Mouse (Mus musculus) MEL (cell line): Measurements from ENCODE around the gene Gm20388. TPM values are rescaled to one million over a fixed set of nuclear protein-coding genes. Genes with fewer than 3 reads are reported as not detected.

Experiments
- DNase-seq: peaks from one replicate; pipeline ENCODE4 v3.0.0; 2011; ENCODE audit warnings: low read depth, low spot score
- H3K27ac ChIP-seq: 2 replicates; pipeline ENCODE4 v1.5.1; 2012; ENCODE audit warnings: low read depth, mild to moderate bottlenecking, control low read depth, low read length, moderate library complexity; ENCODE audit not compliant: control insufficient read depth
- H3K27me3 ChIP-seq, 2 experiments: fragments of 150-350 bp in 1 of 2; sonication (generic) in 1 of 2; 2 replicates each; pipeline ENCODE4 v1.6.1; 2012; ENCODE audit warnings: low read length in 2 of 2, mild to moderate bottlenecking in 2 of 2, improper control_type of control experiment in 1 of 2, moderate library complexity in 1 of 2; ENCODE audit not compliant: insufficient read depth in 2 of 2, control insufficient read depth in 1 of 2
- H3K36me3 ChIP-seq, 2 experiments: 2 replicates each; pipeline ENCODE4 v1.6.1; 2012 to 2014; ENCODE audit warnings: low read length in 2 of 2, improper control_type of control experiment in 1 of 2, inconsistent platforms in 1 of 2, mild to moderate bottlenecking in 1 of 2; ENCODE audit not compliant: insufficient read depth in 2 of 2, control insufficient read depth in 1 of 2
- H3K4me1 ChIP-seq, 2 experiments: fragments of 150-350 bp in 1 of 2; sonication (generic) in 1 of 2; 2 replicates each; pipeline ENCODE4 v1.6.1; 2012; ENCODE audit warnings: low read length in 2 of 2, improper control_type of control experiment in 1 of 2, mild to moderate bottlenecking in 1 of 2; ENCODE audit not compliant: insufficient read depth in 2 of 2, control insufficient read depth in 1 of 2
- H3K4me3 ChIP-seq, 2 experiments: fragments of 150-350 bp in 1 of 2; sonication (generic) in 1 of 2; 2 replicates each; pipeline ENCODE4 v1.5.1; 2012; ENCODE audit warnings: low read depth in 2 of 2, low read length in 2 of 2, mild to moderate bottlenecking in 2 of 2, moderate library complexity in 2 of 2, control low read depth in 1 of 2, improper control_type of control experiment in 1 of 2; ENCODE audit not compliant: control insufficient read depth in 1 of 2, insufficient read depth in 1 of 2
- H3K79me2 ChIP-seq: 2 replicates; pipeline ENCODE4 v1.6.1; 2012; ENCODE audit warnings: mild to moderate bottlenecking, low read length, moderate library complexity; ENCODE audit not compliant: control insufficient read depth, poor library complexity, insufficient read depth
- H3K9ac ChIP-seq: 2 replicates; pipeline ENCODE4 v1.6.1; 2012; ENCODE audit warnings: low read depth, mild to moderate bottlenecking, control low read depth, low read length, moderate library complexity; ENCODE audit not compliant: control insufficient read depth, poor library complexity, severe bottlenecking
- H3K9me3 ChIP-seq: fragments of 150-350 bp; sonication (generic); replicated peaks from 2 replicates; pipeline ENCODE4 v1.6.1; 2012; ENCODE audit warnings: mild to moderate bottlenecking, low read length, improper control_type of control experiment, moderate library complexity; ENCODE audit not compliant: insufficient read depth
- BHLHE40 ChIP-seq: IDR thresholded peaks from 2 replicates; pipeline ENCODE4 v1.6.1; 2012; ENCODE audit warnings: low read depth, mild to moderate bottlenecking, inconsistent platforms, low read length, improper control_type of control experiment, borderline replicate concordance
- CHD1 ChIP-seq: IDR thresholded peaks from 2 replicates; pipeline ENCODE4 v1.6.1; 2012; ENCODE audit warnings: low read depth, mild to moderate bottlenecking, inconsistent platforms, low read length, improper control_type of control experiment
- CHD2 ChIP-seq: IDR thresholded peaks from 2 replicates; pipeline ENCODE4 v1.6.1; 2011; ENCODE audit warnings: low read length, improper control_type of control experiment
- CTCF ChIP-seq, 3 experiments: IDR thresholded peaks in 2 of 3; conservative IDR thresholded peaks in 1 of 3; 2 replicates each; pipeline ENCODE4 v1.5.1; 2011 to 2012; ENCODE audit warnings: low read length in 3 of 3, low read depth in 2 of 3, mild to moderate bottlenecking in 2 of 3, improper control_type of control experiment in 1 of 3, inconsistent platforms in 1 of 3, mixed read lengths in 1 of 3, moderate library complexity in 1 of 3; ENCODE audit not compliant: control insufficient read depth in 1 of 3, insufficient read depth in 1 of 3, poor library complexity in 1 of 3, severe bottlenecking in 1 of 3
- E2F4 ChIP-seq: IDR thresholded peaks from 2 replicates; pipeline ENCODE4 v1.6.1; 2011; ENCODE audit warnings: low read depth, low read length, improper control_type of control experiment, borderline replicate concordance
- ELF1 ChIP-seq: IDR thresholded peaks from 2 replicates; pipeline ENCODE4 v1.6.1; 2014; ENCODE audit warnings: low read depth, mild to moderate bottlenecking, inconsistent platforms, low read length, improper control_type of control experiment, moderate library complexity
- EP300 ChIP-seq, 2 experiments: IDR thresholded peaks; 2 replicates each; pipeline ENCODE4 v1.6.1; 2011; ENCODE audit warnings: improper control_type of control experiment in 2 of 2, low read length in 2 of 2, low read depth in 1 of 2, mild to moderate bottlenecking in 1 of 2
- ETS1 ChIP-seq: IDR thresholded peaks from 2 replicates; pipeline ENCODE4 v1.6.1; 2012; ENCODE audit warnings: low read depth, mild to moderate bottlenecking, inconsistent platforms, low read length, improper control_type of control experiment, moderate library complexity
- GABPA ChIP-seq: IDR thresholded peaks from 2 replicates; pipeline ENCODE4 v1.6.1; 2012; ENCODE audit warnings: low read depth, mild to moderate bottlenecking, inconsistent platforms, low read length, improper control_type of control experiment, moderate library complexity
- HCFC1 ChIP-seq: IDR thresholded peaks from 2 replicates; pipeline ENCODE4 v1.6.1; 2012; ENCODE audit warnings: low read depth, mild to moderate bottlenecking, inconsistent platforms, low read length, improper control_type of control experiment, moderate library complexity
- MAX ChIP-seq: IDR thresholded peaks from 2 replicates; pipeline ENCODE4 v1.6.1; 2011; ENCODE audit warnings: low read length, improper control_type of control experiment
- MAZ ChIP-seq: IDR thresholded peaks from 2 replicates; pipeline ENCODE4 v1.6.1; 2012; ENCODE audit warnings: low read depth, mild to moderate bottlenecking, inconsistent platforms, low read length, improper control_type of control experiment
- MEF2A ChIP-seq: IDR thresholded peaks from 2 replicates; pipeline ENCODE4 v1.6.1; 2014; ENCODE audit warnings: low read depth, mild to moderate bottlenecking, inconsistent platforms, low read length, improper control_type of control experiment; ENCODE audit not compliant: poor library complexity, insufficient replicate concordance, severe bottlenecking; ENCODE audit errors: extremely low read depth
- MXI1 ChIP-seq: IDR thresholded peaks from 2 replicates; pipeline ENCODE4 v1.6.1; 2011; ENCODE audit warnings: mild to moderate bottlenecking, low read depth, low read length, improper control_type of control experiment
- MYB ChIP-seq: IDR thresholded peaks from 2 replicates; pipeline ENCODE4 v1.6.1; 2011; ENCODE audit warnings: mild to moderate bottlenecking, low read depth, low read length, improper control_type of control experiment
- MYC ChIP-seq: IDR thresholded peaks from 2 replicates; pipeline ENCODE4 v1.6.1; 2011; ENCODE audit warnings: low read depth, mild to moderate bottlenecking, low read length, improper control_type of control experiment, moderate library complexity
- NELFE ChIP-seq: IDR thresholded peaks from 2 replicates; pipeline ENCODE4 v1.6.1; 2011; ENCODE audit warnings: low read depth, low read length, improper control_type of control experiment
- NRF1 ChIP-seq: IDR thresholded peaks from 2 replicates; pipeline ENCODE4 v1.6.1; 2014; ENCODE audit warnings: low read depth, mild to moderate bottlenecking, inconsistent platforms, low read length, improper control_type of control experiment, moderate library complexity; ENCODE audit not compliant: poor library complexity, insufficient read depth, severe bottlenecking
- POLR2A ChIP-seq, 2 experiments: IDR thresholded peaks; 2 replicates each; pipeline ENCODE4 v1.6.1; 2011 to 2012; ENCODE audit warnings: low read length in 2 of 2, mild to moderate bottlenecking in 2 of 2, control low read depth in 1 of 2, improper control_type of control experiment in 1 of 2, low read depth in 1 of 2, moderate library complexity in 1 of 2; ENCODE audit not compliant: control insufficient read depth in 1 of 2, insufficient read depth in 1 of 2, poor library complexity in 1 of 2
- POLR2AphosphoS2 ChIP-seq: IDR thresholded peaks from 2 replicates; pipeline ENCODE4 v1.6.1; 2011; ENCODE audit warnings: low read length, improper control_type of control experiment
- RAD21 ChIP-seq: IDR thresholded peaks from 2 replicates; pipeline ENCODE4 v1.6.1; 2011; ENCODE audit warnings: mild to moderate bottlenecking, low read depth, low read length, improper control_type of control experiment
- RCOR1 ChIP-seq: IDR thresholded peaks from 2 replicates; pipeline ENCODE4 v1.6.1; 2012; ENCODE audit warnings: low read depth, mild to moderate bottlenecking, inconsistent platforms, low read length, improper control_type of control experiment
- SIN3A ChIP-seq: IDR thresholded peaks from 2 replicates; pipeline ENCODE4 v1.6.1; 2012; ENCODE audit warnings: low read length, improper control_type of control experiment, inconsistent platforms
- TCF12 ChIP-seq: IDR thresholded peaks from 2 replicates; pipeline ENCODE4 v1.6.1; 2014; ENCODE audit warnings: low read depth, mild to moderate bottlenecking, inconsistent platforms, low read length, improper control_type of control experiment, moderate library complexity
- UBTF ChIP-seq: IDR thresholded peaks from 2 replicates; pipeline ENCODE4 v1.6.1; 2012; ENCODE audit warnings: low read depth, mild to moderate bottlenecking, inconsistent platforms, low read length, improper control_type of control experiment, moderate library complexity, borderline replicate concordance; ENCODE audit not compliant: insufficient read depth
- USF1 ChIP-seq: IDR thresholded peaks from 2 replicates; pipeline ENCODE4 v1.6.1; 2014; ENCODE audit warnings: low read depth, mild to moderate bottlenecking, inconsistent platforms, low read length, improper control_type of control experiment, moderate library complexity
- ZC3H11A ChIP-seq: IDR thresholded peaks from 2 replicates; pipeline ENCODE4 v1.6.1; 2012; ENCODE audit warnings: low read depth, mild to moderate bottlenecking, inconsistent platforms, low read length, improper control_type of control experiment
- ZMIZ1 ChIP-seq: IDR thresholded peaks from 2 replicates; pipeline ENCODE4 v1.6.1; 2012; ENCODE audit warnings: low read depth, mild to moderate bottlenecking, inconsistent platforms, low read length, improper control_type of control experiment, moderate library complexity
- ZNF384 ChIP-seq: IDR thresholded peaks from 2 replicates; pipeline ENCODE4 v1.6.1; 2012; ENCODE audit warnings: low read depth, mild to moderate bottlenecking, inconsistent platforms, low read length, improper control_type of control experiment
- polyA plus RNA-seq, 2 experiments: library from polyadenylated mRNA; stranded (reverse) in 1 of 2; unstranded in 1 of 2; fragments of >175 nt in 1 of 2; fragments of >200 nt in 1 of 2; gene quantifications; 2 replicates each; pipeline versions ENCODE4 v1.2.1 to v1.2.4; 2012; ENCODE audit warnings: low replicate concordance in 2 of 2, low read depth in 1 of 2; ENCODE audit not compliant: insufficient read length in 2 of 2, insufficient read depth in 1 of 2, missing spikeins in 1 of 2
- total RNA-seq: library from RNA; depleted of rRNA; stranded (reverse); fragments of 300-350 nt; gene quantifications from 2 replicates; pipeline ENCODE4 v1.2.3, GENCODE M21; 2012

The Gm20388 gene
- total and polyA plus RNA-seq, 3 experiments: 11.1 to 17.8 TPM; not detected in 1

DNA sequence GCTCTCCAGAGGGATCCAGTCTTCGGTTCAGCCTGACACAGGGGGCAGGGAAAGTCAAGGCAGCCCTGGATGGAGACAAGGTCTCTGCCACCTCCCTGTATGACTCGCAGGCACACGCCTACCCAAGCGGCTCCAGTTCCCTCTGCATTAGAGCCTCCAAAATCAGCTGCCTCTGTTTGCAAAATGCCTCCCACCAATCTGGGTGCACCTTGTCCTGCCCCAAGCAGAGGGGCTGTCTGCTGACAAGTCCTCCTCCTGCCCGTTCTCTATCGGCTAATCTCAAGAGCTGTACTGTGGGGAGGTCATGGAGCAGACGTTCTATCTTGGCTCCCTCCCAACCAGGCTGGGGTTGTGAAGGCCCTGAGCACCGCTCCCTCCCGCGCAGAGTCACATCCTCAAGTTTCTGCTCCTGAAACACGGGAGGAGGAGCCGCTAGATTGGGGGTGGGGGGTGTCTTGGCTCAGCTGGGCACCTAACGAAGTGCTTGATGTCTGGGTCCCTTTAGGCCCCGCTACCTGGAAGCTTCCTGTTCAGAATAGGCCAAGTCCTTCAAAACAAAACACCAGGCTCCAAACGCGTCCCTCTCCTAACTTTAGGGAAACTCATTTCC, 2564.4 kb downstream of the Gm20388 start (continued):
- TF ChIP-seq CHD1: no peak
- no peak for TF ChIP-seq ZMIZ1
- TF ChIP-seq EP300 (IDR thresholded peaks at IDR 0.05; ENCODE audit: low read depth in 1 of 2, low read length in 2 of 2): no peak
- no peak for TF ChIP-seq MYB

DNA sequence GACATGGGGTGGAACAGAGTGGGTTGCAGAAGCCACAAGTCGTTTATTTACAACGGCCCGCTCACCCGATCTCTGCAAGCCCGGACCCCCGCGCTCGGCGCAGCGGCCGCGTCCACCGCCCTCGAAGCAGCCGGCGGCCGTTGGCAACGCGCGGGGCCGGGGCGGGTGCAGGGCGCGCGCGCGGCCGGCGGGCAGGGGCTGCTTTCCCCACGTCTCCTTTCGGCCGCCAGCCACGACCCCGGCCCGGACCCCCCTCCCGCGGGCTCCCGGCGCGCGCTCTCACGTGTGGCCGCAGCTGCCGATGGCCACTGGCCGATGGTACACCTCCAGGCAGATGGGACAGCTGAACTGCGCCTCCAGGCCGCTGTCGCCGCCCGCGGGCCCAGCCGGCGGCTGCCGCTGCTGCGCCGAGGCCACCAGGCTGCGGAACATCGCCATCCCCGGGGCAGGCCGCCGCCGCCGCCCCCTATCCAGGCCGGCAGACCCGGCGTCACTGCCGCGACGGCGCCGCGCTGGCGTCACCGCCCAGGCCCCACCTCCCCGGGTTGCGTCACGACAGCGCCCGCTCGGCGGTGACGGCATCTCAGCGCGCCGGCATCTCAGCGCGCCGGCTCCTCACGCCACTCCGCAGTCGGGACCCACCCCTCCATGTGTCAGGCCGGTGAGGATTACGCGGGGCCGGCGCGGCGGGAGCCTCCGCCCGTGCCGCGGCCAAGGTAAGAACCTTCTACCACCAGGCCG, 2565.1 kb downstream of the Gm20388 start, which contains the start of the genes Rnf166 and Ctu2:
TSS of gene Rnf166 (minus strand) at position 485 of the 741 bp plus-strand sequence.
TSS of gene Ctu2 (plus strand) at position 564 of the 741 bp plus-strand sequence.
- Histone ChIP-seq H3K9me3 (no peaks in the 10 kb centered on the region), H3K4me3 (peak within 1 kb of the TSS; percentile 90 to 97), H3K27ac (peak within 1 kb of the TSS; percentile 69), H3K27me3 (no peaks in the 10 kb centered on the region), H3K36me3 (peaks cover 0 to 13% of the 10 kb centered on the region in 2 experiments; a peak in 3 of 4 replicates), H3K9ac (peak within 1 kb of the TSS; percentile 92), H3K79me2 (peaks cover 21% of the 10 kb centered on the region), H3K4me1 (peaks cover 6 to 17% of the 10 kb centered on the region in 2 experiments)
- DNase-seq: peak; percentile 92
- TF ChIP-seq SIN3A (peak; percentile 98), ZC3H11A (peak; percentile 47), E2F4 (no peak), BHLHE40 (no peak), GABPA (peak; percentile 76; the same call in 1 of the 2 replicates), MAZ (peak; percentile 37; the same call in 1 of the 2 replicates), CHD2 (no peak), UBTF (no peak), RCOR1 (0 out of 2 replicates have a peak, but pooled peaks have one; percentile 7), ZNF384 (no peak), NRF1 (peak; percentile 56), RAD21 (no peak), NELFE (peak; percentile 74), MAX (peak; percentile 83; the same call in 1 of the 2 replicates), USF1 (no peak), POLR2A (IDR thresholded peaks at IDR 0.05; ENCODE audit: control insufficient read depth in 1 of 2, insufficient read depth in 1 of 2, low read depth in 1 of 2, low read length in 2 of 2, poor library complexity in 1 of 2) (peak; percentile 74 to 84), CTCF (IDR thresholded peaks at IDR 0.05 in 2 of 3, conservative IDR thresholded peaks at IDR 0.05 in 1 of 3; ENCODE audit: control insufficient read depth in 1 of 3, insufficient read depth in 1 of 3, low read depth in 2 of 3, low read length in 3 of 3, poor library complexity in 1 of 3, severe bottlenecking in 1 of 3) (peak in 1 of 3 experiments; percentile 3; a peak in 1 of 6 replicates), HCFC1 (peak; percentile 91), MXI1 (peak; percentile 99), TCF12 (peak; percentile 59), ETS1 (peak; percentile 71; the same call in 1 of the 2 replicates), MEF2A (0 out of 2 replicates have a peak, but pooled peaks have one; percentile 56), ZMIZ1 (peak; percentile 33; the same call in 1 of the 2 replicates), ELF1 (peak; percentile 72), MYC (peak; percentile 46; the same call in 1 of the 2 replicates), POLR2AphosphoS2 (peak; percentile 48; the same call in 1 of the 2 replicates)
